Mouse (Mus musculus): ENCODE data around the gene Rnf167. TPM values are rescaled to one million over a fixed set of nuclear protein-coding genes. Genes with fewer than 3 reads are reported as not detected.

Gene Rnf167
- total RNA-seq, 1 experiment from 2014 or later, result 261 TPM

GRCm38 (mm10) chr11:70668771-70669505, 21.9 kb downstream of the Rnf167 start, which contains the start of gene Spag7:
TSS of gene Spag7 (minus strand) at chr11:70669416.
- ATAC-seq (ENCODE audit: extremely low read depth, insufficient number of reproducible peaks, low FRiP score, poor library complexity, severe bottlenecking), result peak; percentile 80

DNA sequence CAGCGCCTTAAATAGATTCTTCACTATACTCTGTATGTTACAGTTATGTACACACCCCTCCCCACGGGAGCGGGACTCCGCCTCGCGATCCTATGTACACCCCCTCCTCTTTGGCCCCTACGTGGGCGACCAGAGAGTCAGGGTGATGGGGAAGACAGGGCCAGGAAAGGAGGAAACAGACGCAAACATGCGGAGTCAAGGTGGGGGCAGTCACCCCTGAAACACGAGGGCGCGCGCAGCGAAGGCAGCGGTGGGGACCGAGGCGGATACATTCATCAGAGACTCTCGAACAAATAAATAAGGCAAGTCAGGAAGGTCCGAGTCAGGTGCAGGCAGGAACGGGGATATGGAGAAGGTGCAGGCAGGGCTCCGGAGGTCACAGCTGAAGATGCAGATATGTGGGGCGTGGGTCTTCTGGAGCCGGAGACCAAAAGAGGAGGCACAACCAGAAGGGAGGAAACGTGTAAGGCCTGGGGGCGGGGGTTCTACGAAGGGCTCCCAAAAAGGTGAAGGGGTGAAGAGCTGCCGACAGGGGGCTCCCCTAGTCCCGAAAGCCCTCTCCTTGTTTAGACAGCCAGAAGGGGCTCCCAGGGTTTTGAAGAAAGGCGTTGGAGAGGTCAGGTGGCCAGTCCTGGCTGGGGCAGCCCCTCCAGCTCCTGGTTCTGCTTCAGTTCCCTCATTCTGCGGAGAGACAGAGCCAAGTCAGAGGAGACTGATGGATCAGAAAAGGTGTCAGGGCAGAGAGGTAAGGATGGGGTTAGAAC, 22.7 kb downstream of the Rnf167 start:
- ATAC-seq (ENCODE audit: extremely low read depth, insufficient number of reproducible peaks, low FRiP score, poor library complexity, severe bottlenecking), result peak; percentile 22

GRCm38 (mm10) chr11:70670483-70670882, 23.4 kb downstream of the Rnf167 start:
- no peak for ATAC-seq (ENCODE audit: extremely low read depth, insufficient number of reproducible peaks, low FRiP score, poor library complexity, severe bottlenecking)

- ATAC-seq (ENCODE audit: extremely low read depth, insufficient number of reproducible peaks, low FRiP score, poor library complexity, severe bottlenecking), result no peak
Observed at GRCm38 (mm10) chr11:70671333-70672047, 24.5 kb downstream of the Rnf167 start.

DNA sequence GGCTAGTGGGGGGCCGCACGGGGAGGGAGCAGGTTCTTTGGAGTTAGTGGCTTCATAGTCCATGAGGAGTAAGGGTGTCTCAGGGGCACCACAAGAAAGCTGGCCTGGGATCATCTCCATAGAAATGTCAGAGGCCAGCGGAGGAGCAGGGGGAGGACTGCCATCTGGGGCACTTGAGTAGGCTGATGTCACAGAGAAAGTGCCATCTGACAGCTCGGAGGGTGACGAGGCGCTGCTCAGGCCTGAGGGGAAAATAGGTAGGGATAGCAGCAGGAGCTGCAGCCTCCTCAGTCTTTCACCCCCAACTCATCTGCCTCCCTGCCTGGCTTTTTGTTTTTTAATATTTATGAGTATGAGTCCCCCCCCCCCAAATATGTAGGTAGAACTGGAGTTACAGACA, 27.0 kb downstream of the Rnf167 start:
- ATAC-seq (ENCODE audit: extremely low read depth, insufficient number of reproducible peaks, low FRiP score, poor library complexity, severe bottlenecking), result no peak

DNA sequence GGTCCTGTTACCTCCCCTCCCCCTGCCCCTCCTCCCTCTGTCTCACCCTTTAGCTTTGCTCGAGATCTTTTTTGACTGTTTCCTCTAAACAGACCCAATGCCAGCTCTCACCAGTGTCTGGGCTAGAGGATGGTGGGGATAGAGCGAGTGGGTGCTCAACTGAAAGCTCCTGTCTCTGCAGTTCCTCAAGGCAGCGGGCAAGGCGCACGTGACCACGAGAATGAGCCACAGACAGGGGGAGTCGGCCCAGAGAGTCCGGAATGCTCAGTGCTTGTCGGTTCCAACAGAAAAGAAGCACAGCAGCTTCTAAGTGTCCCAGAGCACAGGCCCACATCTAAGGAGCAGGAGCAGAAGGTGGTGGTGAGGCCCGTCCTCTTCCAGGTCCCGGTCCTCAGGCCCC, 27.5 kb downstream of the Rnf167 start:
- ATAC-seq (ENCODE audit: extremely low read depth, insufficient number of reproducible peaks, low FRiP score, poor library complexity, severe bottlenecking), result no peak

GRCm38 (mm10) chr11:70678092-70678491, 31.1 kb downstream of the Rnf167 start:
- no peak for ATAC-seq (ENCODE audit: extremely low read depth, insufficient number of reproducible peaks, low FRiP score, poor library complexity, severe bottlenecking)

- no peak for ATAC-seq (ENCODE audit: extremely low read depth, insufficient number of reproducible peaks, low FRiP score, poor library complexity, severe bottlenecking)
Observed at GRCm38 (mm10) chr11:70678576-70678975, 31.5 kb downstream of the Rnf167 start.

- ATAC-seq (ENCODE audit: extremely low read depth, insufficient number of reproducible peaks, low FRiP score, poor library complexity, severe bottlenecking), result no peak
Observed at GRCm38 (mm10) chr11:70679361-70679760, 32.3 kb downstream of the Rnf167 start.

- peak; percentile 93 for ATAC-seq (ENCODE audit: extremely low read depth, insufficient number of reproducible peaks, low FRiP score, poor library complexity, severe bottlenecking)
Observed at GRCm38 (mm10) chr11:70679894-70680293, 32.9 kb downstream of the Rnf167 start.

GRCm38 (mm10) chr11:70681170-70681569, 34.1 kb downstream of the Rnf167 start:
- no peak for ATAC-seq (ENCODE audit: extremely low read depth, insufficient number of reproducible peaks, low FRiP score, poor library complexity, severe bottlenecking)

- ATAC-seq (ENCODE audit: extremely low read depth, insufficient number of reproducible peaks, low FRiP score, poor library complexity, severe bottlenecking), result no peak
Observed at GRCm38 (mm10) chr11:70681897-70682581, 35.0 kb downstream of the Rnf167 start.

- no peak for ATAC-seq (ENCODE audit: extremely low read depth, insufficient number of reproducible peaks, low FRiP score, poor library complexity, severe bottlenecking)
Observed at GRCm38 (mm10) chr11:70683640-70684039, 36.6 kb downstream of the Rnf167 start.

DNA sequence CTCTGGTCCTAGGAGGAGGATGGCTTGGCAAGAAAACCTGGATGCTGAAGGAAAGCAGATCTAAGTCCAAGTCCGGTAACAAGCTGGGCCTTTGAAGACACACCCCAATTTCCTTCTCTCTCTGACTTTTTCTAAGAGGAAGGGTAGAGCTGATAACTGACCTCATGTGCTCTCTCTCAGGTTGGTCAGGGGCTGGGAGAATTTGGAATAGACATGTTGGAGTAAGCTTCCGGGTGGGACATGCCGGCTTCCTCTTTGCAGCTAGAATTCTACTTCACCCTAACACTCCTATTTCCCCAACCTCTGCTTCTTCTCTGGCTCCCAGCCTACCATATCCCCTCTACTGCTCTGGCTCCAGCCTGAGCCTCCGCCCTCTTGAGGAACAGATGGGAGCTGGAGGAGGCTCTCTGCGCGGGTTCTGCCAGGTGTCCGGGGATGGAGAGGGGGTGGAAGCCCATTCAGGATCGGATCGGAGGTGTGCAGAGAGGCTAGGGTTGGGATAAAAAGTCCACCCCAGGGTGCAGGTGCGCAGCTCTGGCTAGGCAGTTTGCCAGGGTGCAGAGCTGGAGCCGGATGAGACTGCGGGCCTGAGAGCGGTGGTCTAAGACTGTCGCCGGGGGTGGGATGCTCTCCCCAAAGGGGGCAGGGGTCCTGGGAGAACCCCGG, 40.0 kb downstream of the Rnf167 start:
- no peak; the same call in 1 of the 2 replicates for ATAC-seq (ENCODE audit: extremely low read depth, insufficient number of reproducible peaks, low FRiP score, poor library complexity, severe bottlenecking)

- ATAC-seq (ENCODE audit: extremely low read depth, insufficient number of reproducible peaks, low FRiP score, poor library complexity, severe bottlenecking), result peak; percentile 57
Observed at GRCm38 (mm10) chr11:70687601-70688199, 40.7 kb downstream of the Rnf167 start, which contains the start of gene Camta2. TSS of gene Camta2 (minus strand) at chr11:70688105.

DNA sequence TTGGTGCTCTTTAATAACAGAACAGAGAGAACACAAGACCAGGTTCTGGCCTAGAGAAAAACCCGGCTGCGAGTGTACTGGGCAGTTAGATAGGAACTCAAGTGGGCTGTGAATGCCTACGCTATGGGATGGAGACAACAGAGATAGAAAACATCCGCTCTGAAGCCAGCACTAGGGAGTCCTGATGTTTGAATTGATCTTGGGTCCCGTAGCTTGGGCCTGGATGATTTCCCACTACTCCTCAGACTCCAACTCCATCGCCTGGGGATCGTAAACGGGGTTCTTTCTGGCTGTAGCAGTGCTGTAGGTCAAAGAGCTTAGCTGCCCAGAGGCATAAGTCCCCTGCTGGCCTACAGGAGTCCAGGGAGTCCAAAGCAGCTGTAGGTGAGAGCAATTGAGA, 41.3 kb downstream of the Rnf167 start:
- no peak for ATAC-seq (ENCODE audit: extremely low read depth, insufficient number of reproducible peaks, low FRiP score, poor library complexity, severe bottlenecking)

DNA sequence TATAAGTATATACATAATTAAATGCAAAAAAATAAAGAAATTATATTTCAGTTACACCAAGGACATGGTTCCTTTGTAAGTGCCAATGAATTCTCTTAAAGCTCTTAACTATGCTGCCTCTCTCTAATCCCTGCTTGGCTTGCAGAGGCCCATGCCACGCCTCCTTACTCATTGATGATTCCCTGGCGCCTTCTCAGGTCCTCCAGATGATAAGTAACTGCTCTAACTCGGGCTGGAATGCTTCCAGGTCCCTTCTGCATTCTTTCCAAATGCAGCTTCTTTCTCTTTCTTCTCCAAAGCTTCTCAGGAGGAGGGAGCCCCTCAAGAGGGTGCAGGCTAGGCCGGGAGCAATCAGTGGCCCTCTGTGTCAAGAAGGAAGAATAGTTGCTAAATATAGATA, 42.5 kb downstream of the Rnf167 start:
- no peak for ATAC-seq (ENCODE audit: extremely low read depth, insufficient number of reproducible peaks, low FRiP score, poor library complexity, severe bottlenecking)

GRCm38 (mm10) chr11:70693504-70693903, 46.5 kb downstream of the Rnf167 start:
- ATAC-seq (ENCODE audit: extremely low read depth, insufficient number of reproducible peaks, low FRiP score, poor library complexity, severe bottlenecking), result no peak

Data from neutrophil, adult 5-6 weeks (primary cell).